In genomic region chr16:64850287-64851084, GRCm38 (mm10) we compare ENCODE assay signal across 8 mouse cellular contexts. TPM values are rescaled to one million over a fixed set of nuclear protein-coding genes. Genes with fewer than 3 reads are reported as not detected.
DNase-seq lines count a peak whose midpoint lies in the region; ATAC-seq and TF ChIP-seq lines count a peak whose summit lies in the region.

No protein-coding gene starts in this region.

- H3K27ac ChIP-seq in cortical plate, adult 2 months (ENCODE audit: insufficient read depth, low read length): 0 out of 2 replicates have a peak overlapping the region, but pooled peaks have one; percentile 76
- H3K27ac ChIP-seq in limb, embryonic 13.5 days: peak overlapping the region; percentile 94
- peak overlapping the region; percentile 99 for H3K27ac ChIP-seq in midbrain, embryonic 15.5 days

- peak overlapping the region; percentile 92 for H3K9ac ChIP-seq in limb, embryonic 13.5 days
- H3K9ac ChIP-seq in midbrain, embryonic 15.5 days: peak overlapping the region; percentile 90

- peak overlapping the region; percentile 96 for H3K4me2 ChIP-seq in limb, embryonic 13.5 days (replicated peaks)
- peak overlapping the region; percentile 92 for H3K4me2 ChIP-seq in midbrain, embryonic 15.5 days

- ATAC-seq in limb, embryonic 13.5 days (ENCODE audit: low FRiP score, low read depth): no peak
- ATAC-seq in midbrain, embryonic 15.5 days (replicated peaks): no peak

- TF ChIP-seq POLR2A in cortical plate, adult 2 months (IDR thresholded peaks at IDR 0.05; ENCODE audit: extremely low read depth, insufficient read depth, low read length): no peak

- intact Hi-C loops in heart, postnatal 25 days (cut with DNase I): loop anchor here (2.0 kb wide), 1 partner anchor 80 kb away; the partner anchor contains the start of gene 4930453N24Rik
- intact Hi-C loops in gastrocnemius, postnatal 36 days (cut with DNase I): loop anchor here (2.0 kb wide), 1 partner anchor 80 kb away; the partner anchor contains the start of gene 4930453N24Rik

- H3K9me3 ChIP-seq in limb, embryonic 13.5 days: no peaks in the 10 kb centered on the region
- H3K9me3 ChIP-seq in midbrain, embryonic 15.5 days: no peaks in the 10 kb centered on the region

- 3% methylated on average over 16 of the region's 16 CpGs for WGBS in limb, embryonic 13.5 days
- WGBS in midbrain, embryonic 15.5 days: 3% methylated on average over 16 of the region's 16 CpGs

- peaks cover 2% of the 10 kb centered on the region; the same call in 1 of the 2 replicates for H3K4me1 ChIP-seq in cortical plate, adult 2 months (ENCODE audit: control insufficient read depth, insufficient read depth, low read length)
- peaks cover 26% of the 10 kb centered on the region for H3K4me1 ChIP-seq in limb, embryonic 13.5 days
- H3K4me1 ChIP-seq in midbrain, embryonic 15.5 days: peaks cover 21% of the 10 kb centered on the region

- peak; percentile 95 for DNase-seq in heart, adult 11 months
- DNase-seq in heart, postnatal 25 days (ENCODE audit: low spot score): no peak
- peak; percentile 8 to 17 for DNase-seq in gastrocnemius, postnatal 36 days
- DNase-seq in kidney, adult 18-20 months: peak; percentile 20
- peak; percentile 37 for DNase-seq in splenic B cell, adult 2 months (ENCODE audit: low read depth, low spot score)

- H3K27me3 ChIP-seq in limb, embryonic 13.5 days: no peaks in the 10 kb centered on the region
- no peaks in the 10 kb centered on the region for H3K27me3 ChIP-seq in midbrain, embryonic 15.5 days (replicated peaks)
- peaks cover 3% of the 10 kb centered on the region; the same call in 1 of the 2 replicates for H3K27me3 ChIP-seq in splenic B cell, adult 2 months (ENCODE audit: control insufficient read depth, insufficient read depth, low read length, poor library complexity, severe bottlenecking)

- TF ChIP-seq CTCF in cortical plate, adult 2 months (IDR thresholded peaks at IDR 0.05; ENCODE audit: extremely low read depth, insufficient read depth, low read length): no peak

- peak overlapping the region; percentile 97 for H3K4me3 ChIP-seq in cortical plate, adult 2 months (ENCODE audit: insufficient read depth, low read length)
- H3K4me3 ChIP-seq in limb, embryonic 13.5 days: peak overlapping the region; percentile 97
- H3K4me3 ChIP-seq in midbrain, embryonic 15.5 days: peak overlapping the region; percentile 88

- H3K36me3 ChIP-seq in limb, embryonic 13.5 days: peaks cover 15% of the 10 kb centered on the region
- H3K36me3 ChIP-seq in midbrain, embryonic 15.5 days (replicated peaks): peaks cover 1% of the 10 kb centered on the region
- H3K36me3 ChIP-seq in splenic B cell, adult 2 months (ENCODE audit: control insufficient read depth, insufficient read depth, low read length, poor library complexity, severe bottlenecking): peaks cover 4% of the 10 kb centered on the region

RNA-seq across cellular contexts. Expression of gene Zfp654, which starts 1.0 kb away (rescaled TPM):
- total RNA-seq in heart, postnatal 25 days (2021): 1 to 10 TPM; 8.8 to 9.9 TPM
- polyA plus RNA-seq in cortical plate, adult 2 months (2012; rRNA removed): 9.0 and 9.1 TPM in 2 replicates
- total RNA-seq in gastrocnemius, postnatal 36 days (2021): 1 to 10 TPM; 8.0 to 9.1 TPM
- polyA plus RNA-seq in limb, embryonic 13.5 days (2015; fragmentation: Nextera tagmentation; extraction: Ambion mirVana): 6.1 and 6.8 TPM in 2 replicates
- polyA plus RNA-seq in midbrain, embryonic 15.5 days (2015; fragmentation: Nextera tagmentation; extraction: Ambion mirVana): 5.8 and 6.0 TPM in 2 replicates

RNA-seq across cellular contexts. Expression of gene Cggbp1, which starts 1.3 kb away (rescaled TPM):
- 10 to 100 TPM; 38.2 to 44.0 TPM for total RNA-seq in heart, postnatal 25 days (2021)
- 34.2 and 36.7 TPM in 2 replicates for polyA plus RNA-seq in cortical plate, adult 2 months (2012; rRNA removed)
- total RNA-seq in gastrocnemius, postnatal 36 days (2021): 10 to 100 TPM; 20.2 to 20.6 TPM
- polyA plus RNA-seq in limb, embryonic 13.5 days (2015; fragmentation: Nextera tagmentation; extraction: Ambion mirVana): 83.0 and 91.9 TPM in 2 replicates
- polyA plus RNA-seq in midbrain, embryonic 15.5 days (2015; fragmentation: Nextera tagmentation; extraction: Ambion mirVana): 68.8 and 71.7 TPM in 2 replicates
